Mouse (Mus musculus) midbrain, postnatal 0 days (tissue): ENCODE results near the gene Wfikkn1. TPM values are rescaled to one million over a fixed set of nuclear protein-coding genes. Genes with fewer than 3 reads are reported as not detected.

Experiments used
- ATAC-seq: fragments of 200-750 bp; cut with Nextera tagmentation; 2 replicates; pipeline ENCODE4 v1.8.0; 2017; ENCODE audit warnings: moderate number of reproducible peaks, mild to moderate bottlenecking, moderate TSS enrichment, moderate library complexity; ENCODE audit not compliant: low FRiP score
- DNase-seq: peaks from one replicate; pipeline ENCODE4 v3.0.0-alpha.2; 2015; ENCODE audit warnings: low spot score
- H3K27ac ChIP-seq: fragments of 300-500 bp; sonication (generic); 2 replicates; pipeline ENCODE4 v1.5.1; 2014; ENCODE audit warnings: low read depth, mild to moderate bottlenecking, low read length, mixed read lengths
- H3K27me3 ChIP-seq: fragments of 300-500 bp; sonication (generic); 2 replicates; pipeline ENCODE4 v1.6.1; 2014; ENCODE audit warnings: low read length, control low read depth, mixed read lengths; ENCODE audit not compliant: insufficient read depth
- H3K36me3 ChIP-seq: fragments of 300-500 bp; sonication (generic); 2 replicates; pipeline ENCODE4 v1.6.1; 2014; ENCODE audit warnings: low read length, control low read depth, mixed read lengths; ENCODE audit not compliant: insufficient read depth
- H3K4me1 ChIP-seq: fragments of 300-500 bp; sonication (generic); 2 replicates; pipeline ENCODE4 v1.6.1; 2014; ENCODE audit warnings: mild to moderate bottlenecking, control low read depth, antibody characterized with exemption, low read length, mixed read lengths; ENCODE audit not compliant: insufficient read depth
- H3K4me2 ChIP-seq: fragments of 300-500 bp; sonication (generic); 2 replicates; pipeline ENCODE4 v1.6.1; 2014; ENCODE audit warnings: low read depth, mild to moderate bottlenecking, low read length, mixed read lengths; ENCODE audit not compliant: poor library complexity, severe bottlenecking
- H3K4me3 ChIP-seq: fragments of 300-500 bp; sonication (generic); 2 replicates; pipeline ENCODE4 v1.5.1; 2014; ENCODE audit warnings: low read depth, mild to moderate bottlenecking, low read length, moderate library complexity
- H3K9ac ChIP-seq: fragments of 300-500 bp; sonication (generic); replicated peaks from 2 replicates; pipeline ENCODE4 v1.6.1; 2014; ENCODE audit warnings: mild to moderate bottlenecking, low read length, moderate library complexity, mixed read lengths; ENCODE audit not compliant: poor library complexity, severe bottlenecking
- H3K9me3 ChIP-seq: fragments of 300-500 bp; sonication (generic); 2 replicates; pipeline ENCODE4 v1.6.1; 2016; ENCODE audit warnings: low read length, control low read depth
- CTCF ChIP-seq: IDR thresholded peaks from 2 replicates; pipeline ENCODE4 v1.5.1; 2016; ENCODE audit warnings: antibody characterized with exemption, mild to moderate bottlenecking
- WGBS: fragments of 180-500 bp; shearing (Covaris S2); extraction: QIAGEN DNeasy Blood & Tissue Kit; methylation state at CpG from one replicate; pipeline ENCODE4 v1.1.7; 2014; 5-methylcytosine and 5-hydroxymethylcytosine counted together
- polyA plus RNA-seq: library from polyadenylated mRNA; unstranded; fragments of >200 nt; fragmentation: Nextera tagmentation; extraction: Ambion mirVana; gene quantifications from 2 replicates; pipeline ENCODE4 v1.2.1, GENCODE M21; 2015
- total RNA-seq: library from RNA; depleted of rRNA; stranded (reverse); fragments of >200 nt; gene quantifications from 2 replicates; pipeline ENCODE4 v1.2.3, GENCODE M21; 2014

The Wfikkn1 gene
- total and polyA plus RNA-seq, 2 experiments from 2014 or later, result 0.42 to 0.77 TPM

- 93% methylated on average over 8 of the region's 8 CpGs for WGBS
- DNase-seq, result no peak
- no peak for TF ChIP-seq CTCF
Measured at GRCm38 (mm10) chr17:25869498-25869897, 11.2 kb downstream of the Wfikkn1 start.

GRCm38 (mm10) chr17:25868601-25869191, 12.0 kb downstream of the Wfikkn1 start, which contains the start of gene Mcrip2:
Mcrip2 (minus strand) TSS chr17:25868764.
- H3K4me2 ChIP-seq, result peak within 1 kb of the TSS; percentile 98
- peak; percentile 88 for DNase-seq
- H3K27me3 ChIP-seq, result no peaks in the 10 kb centered on the region
- H3K9me3 ChIP-seq, result no peaks in the 10 kb centered on the region
- peak; percentile 78; the same call in 1 of the 2 replicates for ATAC-seq
- H3K9ac ChIP-seq, result peak within 1 kb of the TSS; percentile 74
- WGBS, result under 1% methylated on average over 24 of the region's 24 CpGs
- H3K4me3 ChIP-seq, result peak within 1 kb of the TSS; percentile 91
- peak; percentile 48 for TF ChIP-seq CTCF
- peaks cover 10% of the 10 kb centered on the region; the same call in 1 of the 2 replicates for H3K4me1 ChIP-seq
- H3K36me3 ChIP-seq, result peaks cover 7% of the 10 kb centered on the region; the same call in 1 of the 2 replicates
- peak within 1 kb of the TSS; percentile 63 for H3K27ac ChIP-seq

More at GRCm38 (mm10) chr17:25869498-25869897, 11.2 kb downstream of the Wfikkn1 start:
- Histone ChIP-seq H3K27me3 (no peaks in the 10 kb centered on the region), H3K36me3 (peaks cover under 1% of the 10 kb centered on the region; the same call in 1 of the 2 replicates), H3K27ac (no peak overlapping the region), H3K4me1 (peaks cover 15% of the 10 kb centered on the region; the same call in 1 of the 2 replicates), H3K4me3 (no peak overlapping the region), H3K9ac (no peak overlapping the region), H3K4me2 (no peak overlapping the region), H3K9me3 (no peaks in the 10 kb centered on the region)
- no peak for ATAC-seq

GRCm38 (mm10) chr17:25867836-25868600, 12.6 kb downstream of the Wfikkn1 start:
- peak overlapping the region; percentile 63 for H3K27ac ChIP-seq
- H3K4me2 ChIP-seq, result peak overlapping the region; percentile 98
- ATAC-seq, result peak; percentile 52; the same call in 1 of the 2 replicates
- DNase-seq, result no peak
- peak overlapping the region; percentile 91 for H3K4me3 ChIP-seq
- H3K4me1 ChIP-seq, result peaks cover 10% of the 10 kb centered on the region; the same call in 1 of the 2 replicates
- H3K9ac ChIP-seq, result peak overlapping the region; percentile 74
- TF ChIP-seq CTCF, result no peak
- H3K36me3 ChIP-seq, result peaks cover 9% of the 10 kb centered on the region; the same call in 1 of the 2 replicates
- H3K9me3 ChIP-seq, result no peaks in the 10 kb centered on the region
- no peaks in the 10 kb centered on the region for H3K27me3 ChIP-seq
- WGBS, result 2% methylated on average over 40 of the region's 42 CpGs

- no peak for ATAC-seq
- TF ChIP-seq CTCF, result no peak
Measured at GRCm38 (mm10) chr17:25867509-25867835, 13.2 kb downstream of the Wfikkn1 start.

GRCm38 (mm10) chr17:25866172-25866571, 14.5 kb downstream of the Wfikkn1 start:
- no peaks in the 10 kb centered on the region for H3K27me3 ChIP-seq
- H3K36me3 ChIP-seq, result peaks cover 9% of the 10 kb centered on the region; the same call in 1 of the 2 replicates
- H3K4me3 ChIP-seq, result no peak overlapping the region
- H3K27ac ChIP-seq, result no peak overlapping the region
- WGBS, result 89% methylated on average over 3 of the region's 3 CpGs
- DNase-seq (no peak), ATAC-seq (no peak)
- H3K9ac ChIP-seq, result no peak overlapping the region
- H3K4me1 ChIP-seq, result peaks cover 10% of the 10 kb centered on the region; the same call in 1 of the 2 replicates
- H3K4me2 ChIP-seq, result no peak overlapping the region
- no peaks in the 10 kb centered on the region for H3K9me3 ChIP-seq
- TF ChIP-seq CTCF, result no peak

More at GRCm38 (mm10) chr17:25867509-25867835, 13.2 kb downstream of the Wfikkn1 start:
- no peaks in the 10 kb centered on the region for H3K9me3 ChIP-seq
- peaks cover 9% of the 10 kb centered on the region; the same call in 1 of the 2 replicates for H3K36me3 ChIP-seq
- peaks cover 10% of the 10 kb centered on the region; the same call in 1 of the 2 replicates for H3K4me1 ChIP-seq
- H3K9ac ChIP-seq, result peak overlapping the region; percentile 74; the same call in 1 of the 2 replicates
- H3K4me3 ChIP-seq, result peak overlapping the region; percentile 91
- no peak overlapping the region for H3K27ac ChIP-seq
- no peak for DNase-seq
- H3K27me3 ChIP-seq, result no peaks in the 10 kb centered on the region
- H3K4me2 ChIP-seq, result peak overlapping the region; percentile 98
- WGBS, result 15% methylated on average over 7 of the region's 7 CpGs
